Mouse (Mus musculus): ENCODE data around the gene Rtn4rl1. TPM values are rescaled to one million over a fixed set of nuclear protein-coding genes. Genes with fewer than 3 reads are reported as not detected.
"Not testable (repeated sequence)": the region's sequence is repeated elsewhere in the genome, so short reads cannot be mapped to it uniquely, and the experiment has no call there.

The Rtn4rl1 gene
- polyA plus RNA-seq, 1 experiment from 2014 or later = 18.7 TPM

GRCm38 (mm10) chr11:75280435-75281001 is 86.9 kb downstream of the Rtn4rl1 start:
- no peak for TF ChIP-seq CTCF (IDR thresholded peaks at IDR 0.05)
- in situ Hi-C loops (cut with MboI; ENCODE audit: low pct_unique_long_range_greater_than_20kb) = no loop called here
- no peak for DNase-seq (ENCODE audit: low read depth, low spot score)
- CTCF ChIA-PET = interaction anchor here (1.0 to 1.6 kb wide), 3 partner anchors 10 to 90 kb away, joined by 3 to 5 read pairs (median 3); partner anchors contain the start of gene Dph1
- ATAC-seq = no peak
- H3K27me3 ChIP-seq = no peaks in the 10 kb centered on the region
- POLR2A ChIA-PET = interaction anchor here (0.5 to 0.6 kb wide), 2 partner anchors 9 to 74 kb away, joined by 3 to 5 read pairs; no protein-coding TSS in a partner anchor

- TF ChIP-seq CTCF (IDR thresholded peaks at IDR 0.05) = no peak
- DNase-seq (ENCODE audit: low read depth, low spot score) (no peak), ATAC-seq (no peak)
- in situ Hi-C loops (cut with MboI; ENCODE audit: low pct_unique_long_range_greater_than_20kb) = no loop called here
- H3K27me3 ChIP-seq = no peaks in the 10 kb centered on the region
- CTCF ChIA-PET = interaction anchor here (1.0 kb wide), 1 partner anchor 13 kb away, joined by 3 read pairs; no protein-coding TSS in a partner anchor
- POLR2A ChIA-PET = no interaction called here
Measured at GRCm38 (mm10) chr11:75281380-75282256, 88.0 kb downstream of the Rtn4rl1 start.

DNA sequence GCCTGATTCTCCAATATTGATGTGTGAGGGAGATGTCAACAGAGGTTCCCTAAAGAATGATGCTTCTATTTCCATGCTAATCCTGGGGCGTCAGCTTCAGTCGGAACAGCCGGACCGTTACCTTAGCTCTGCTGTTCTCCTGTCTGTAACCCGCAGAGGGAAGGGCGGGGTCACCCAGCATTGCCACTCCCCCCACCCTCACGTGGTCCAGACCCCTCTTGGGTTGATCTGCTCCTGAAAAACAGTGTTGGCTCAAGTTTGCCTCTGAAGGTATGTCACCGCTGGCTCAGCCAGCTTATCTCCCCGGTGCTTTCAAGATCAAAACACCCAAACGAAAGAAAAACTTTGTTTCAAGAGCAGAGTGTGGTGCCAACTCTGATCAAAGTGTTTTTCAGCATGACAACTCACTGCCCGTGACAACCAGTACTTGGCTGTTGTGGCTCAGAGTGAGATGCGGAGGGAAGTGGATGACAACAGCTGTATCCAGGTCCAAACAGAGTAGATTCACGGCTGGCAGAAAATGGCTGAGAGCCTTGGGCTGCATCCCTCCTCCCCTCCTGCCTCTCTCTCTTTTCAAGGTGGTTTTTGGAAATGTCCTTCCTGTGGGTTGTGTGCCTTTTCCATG is 89.0 kb downstream of the Rtn4rl1 start:
- ATAC-seq = no peak
- POLR2A ChIA-PET = no interaction called here
- in situ Hi-C loops (cut with MboI; ENCODE audit: low pct_unique_long_range_greater_than_20kb) = no loop called here

DNA sequence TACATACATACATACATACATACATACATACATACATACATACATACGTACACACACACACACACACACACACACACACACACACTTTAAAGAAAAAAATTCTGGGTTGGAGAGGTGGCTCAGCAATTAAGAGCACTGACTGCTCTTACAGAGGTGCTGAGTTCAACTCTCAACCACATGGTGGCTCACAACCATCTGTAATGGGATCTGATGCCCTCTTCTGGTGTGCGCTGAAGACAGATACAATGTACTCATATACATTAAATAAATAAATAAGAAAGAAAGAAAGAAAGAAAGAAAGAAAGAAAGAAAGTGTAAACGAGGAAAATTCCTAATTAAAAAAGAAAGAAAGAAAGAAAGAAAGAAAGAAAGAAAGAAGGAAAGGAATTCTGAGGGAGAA is 90.2 kb downstream of the Rtn4rl1 start:
- ATAC-seq; H3K27me3 ChIP-seq; POLR2A ChIA-PET; in situ Hi-C loops (cut with MboI; ENCODE audit: low pct_unique_long_range_greater_than_20kb); DNase-seq (ENCODE audit: low read depth, low spot score); CTCF ChIA-PET: not testable (repeated sequence)

More for the DNA sequence above, 89.0 kb downstream of the Rtn4rl1 start:
- DNase-seq (ENCODE audit: low read depth, low spot score) = no peak
- CTCF ChIA-PET = interaction anchor here (0.6 kb wide), 1 partner anchor 61 kb away, joined by 3 read pairs; no protein-coding TSS in a partner anchor
- no peaks in the 10 kb centered on the region for H3K27me3 ChIP-seq
- TF ChIP-seq CTCF (IDR thresholded peaks at IDR 0.05) = no peak

GRCm38 (mm10) chr11:75285893-75286467 is 92.4 kb downstream of the Rtn4rl1 start:
- DNase-seq (ENCODE audit: low read depth, low spot score) (no peak), ATAC-seq (no peak)
- in situ Hi-C loops (cut with MboI; ENCODE audit: low pct_unique_long_range_greater_than_20kb) = no loop called here
- POLR2A ChIA-PET = no interaction called here
- CTCF ChIA-PET = interaction anchor here (1.4 kb wide), 1 partner anchor 105 kb away, joined by 3 read pairs; no protein-coding TSS in a partner anchor
- no peaks in the 10 kb centered on the region for H3K27me3 ChIP-seq
- no peak for TF ChIP-seq CTCF (IDR thresholded peaks at IDR 0.05)

- ChIA-PET CTCF (interaction anchor here (1.4 to 1.8 kb wide), 2 partner anchors 55 to 106 kb away, joined by 3 to 6 read pairs; no protein-coding TSS in a partner anchor), POLR2A (no interaction called here)
- in situ Hi-C loops (cut with MboI; ENCODE audit: low pct_unique_long_range_greater_than_20kb) = no loop called here
Measured at GRCm38 (mm10) chr11:75286868-75287267, 93.3 kb downstream of the Rtn4rl1 start.

GRCm38 (mm10) chr11:75287940-75288339 is 94.4 kb downstream of the Rtn4rl1 start:
- ATAC-seq (no peak), DNase-seq (ENCODE audit: low read depth, low spot score) (no peak)
- TF ChIP-seq CTCF (IDR thresholded peaks at IDR 0.05) = no peak
- in situ Hi-C loops (cut with MboI; ENCODE audit: low pct_unique_long_range_greater_than_20kb) = no loop called here
- no peaks in the 10 kb centered on the region for H3K27me3 ChIP-seq
- ChIA-PET CTCF (interaction anchor here (1.8 kb wide), 1 partner anchor 56 kb away, joined by 6 read pairs; no protein-coding TSS in a partner anchor), POLR2A (no interaction called here)

More at GRCm38 (mm10) chr11:75286868-75287267, 93.3 kb downstream of the Rtn4rl1 start:
- no peak for ATAC-seq
- no peaks in the 10 kb centered on the region for H3K27me3 ChIP-seq
- no peak for TF ChIP-seq CTCF (IDR thresholded peaks at IDR 0.05)
- DNase-seq (ENCODE audit: low read depth, low spot score) = no peak

GRCm38 (mm10) chr11:75288517-75288916 is 94.9 kb downstream of the Rtn4rl1 start:
- in situ Hi-C loops (cut with MboI; ENCODE audit: low pct_unique_long_range_greater_than_20kb) = no loop called here
- ChIA-PET CTCF (interaction anchor here (1.8 kb wide), 1 partner anchor 57 kb away, joined by 6 read pairs; no protein-coding TSS in a partner anchor), POLR2A (no interaction called here)
- no peak for DNase-seq (ENCODE audit: low read depth, low spot score)
- ATAC-seq = no peak
- H3K27me3 ChIP-seq = no peaks in the 10 kb centered on the region
- TF ChIP-seq CTCF (IDR thresholded peaks at IDR 0.05) = no peak

- in situ Hi-C loops (cut with MboI; ENCODE audit: low pct_unique_long_range_greater_than_20kb) = no loop called here
- ChIA-PET POLR2A (interaction anchor here (1.1 to 1.7 kb wide), 2 partner anchors 16 to 95 kb away, joined by 3 to 9 read pairs; partner anchors contain the start of gene Rtn4rl1), CTCF (interaction anchor here (1.7 to 3.3 kb wide), 4 partner anchors 54 to 110 kb away, joined by 7 to 22 read pairs (median 15); partner anchors contain the start of genes Dph1, Ovca2 and Rtn4rl1)
- no peaks in the 10 kb centered on the region for H3K27me3 ChIP-seq
- no peak for TF ChIP-seq CTCF (IDR thresholded peaks at IDR 0.05)
- DNase-seq (ENCODE audit: low read depth, low spot score) (no peak), ATAC-seq (no peak)
Measured at GRCm38 (mm10) chr11:75289120-75289519, 95.5 kb downstream of the Rtn4rl1 start.
